Mouse (Mus musculus): Measurements from ENCODE around the gene Sec23a.
"Not testable (repeated sequence)": the region's sequence is repeated elsewhere in the genome, so short reads cannot be mapped to it uniquely, and the experiment has no call there.

Gene Sec23a

DNA sequence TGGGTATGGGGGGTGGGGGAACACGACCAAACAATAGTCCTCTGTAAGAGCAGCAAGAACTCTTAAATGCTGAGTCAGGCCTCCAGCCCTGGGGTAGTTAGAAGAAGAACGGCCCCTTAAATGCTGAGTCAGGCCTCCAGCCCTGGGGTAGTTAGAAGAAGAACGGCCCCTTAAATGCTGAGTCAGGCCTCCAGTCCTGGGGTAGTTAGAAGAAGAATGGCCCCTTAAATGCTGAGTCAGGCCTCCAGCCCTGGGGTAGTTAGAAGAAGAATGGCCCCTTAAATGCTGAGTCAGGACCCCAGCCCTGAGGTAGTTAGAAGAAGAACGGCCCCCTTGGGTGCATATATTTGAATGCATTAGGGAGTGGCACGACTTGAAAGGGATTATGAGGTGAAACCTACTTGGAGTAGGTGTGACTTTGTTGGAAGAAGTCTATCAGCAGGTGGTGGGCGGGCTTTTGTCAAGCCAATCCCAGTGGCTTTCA lies 30.6 kb downstream of the Sec23a start:
- DNase-seq (ENCODE audit: low spot score): not testable (repeated sequence)

DNA sequence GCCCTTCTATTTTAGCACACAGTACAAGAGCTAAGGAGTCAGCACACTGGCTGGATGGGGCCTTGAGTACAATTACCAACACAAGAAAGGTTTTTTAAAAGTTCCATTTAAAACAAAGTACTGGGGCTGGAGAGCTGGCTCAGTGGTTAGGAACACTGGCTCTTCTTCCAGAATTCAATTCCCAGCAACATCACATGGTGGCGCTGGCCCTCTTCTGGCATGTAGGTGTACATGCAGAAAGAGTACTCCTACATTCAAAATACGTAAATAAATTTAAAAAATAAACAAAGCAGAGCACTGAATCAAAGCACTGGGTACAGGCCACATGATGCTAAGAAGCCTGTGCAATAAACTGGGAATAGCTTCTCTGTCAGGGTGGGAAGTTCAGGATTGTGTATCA lies 34.9 kb downstream of the Sec23a start:
- no peak for DNase-seq (ENCODE audit: low spot score)

DNA sequence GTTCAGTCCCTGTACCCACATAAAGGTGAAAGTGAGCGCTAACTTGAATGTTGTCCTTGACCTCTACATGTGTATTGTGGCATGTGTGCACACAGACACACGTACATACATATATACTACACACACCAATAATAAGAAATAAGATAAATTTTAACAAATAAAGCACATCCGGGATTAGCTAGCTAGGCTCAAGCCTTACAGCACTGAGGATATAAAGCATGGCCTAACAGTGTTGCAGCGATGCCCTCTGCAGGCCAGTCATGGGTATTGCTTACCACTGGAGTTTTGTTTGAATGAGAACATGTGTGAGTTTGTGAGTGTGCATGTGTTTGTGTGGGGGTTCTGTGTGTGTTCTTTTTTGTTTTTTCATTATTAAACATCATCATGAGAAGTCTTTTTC lies 47.2 kb downstream of the Sec23a start:
- no peak for DNase-seq (ENCODE audit: low spot score)

DNA sequence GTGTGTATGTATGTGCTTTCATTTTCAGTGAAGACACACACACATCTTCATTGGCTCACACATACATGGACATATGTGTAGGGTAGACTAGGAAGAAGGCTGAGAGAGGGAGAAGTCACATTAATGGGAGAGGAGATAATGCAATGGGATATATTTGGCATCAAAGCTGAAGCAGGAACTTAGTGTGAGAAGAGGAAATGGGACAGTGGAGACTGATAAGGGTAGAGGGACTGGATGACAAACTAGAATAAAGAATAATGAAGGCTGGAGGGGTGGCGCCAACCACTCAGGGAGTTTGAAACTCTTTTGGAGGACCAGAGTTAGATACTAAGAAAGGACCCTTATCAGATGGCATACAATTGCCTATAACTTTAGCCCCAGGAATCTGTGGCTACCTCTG lies 51.0 kb downstream of the Sec23a start:
- DNase-seq (ENCODE audit: low spot score): no peak

DNA sequence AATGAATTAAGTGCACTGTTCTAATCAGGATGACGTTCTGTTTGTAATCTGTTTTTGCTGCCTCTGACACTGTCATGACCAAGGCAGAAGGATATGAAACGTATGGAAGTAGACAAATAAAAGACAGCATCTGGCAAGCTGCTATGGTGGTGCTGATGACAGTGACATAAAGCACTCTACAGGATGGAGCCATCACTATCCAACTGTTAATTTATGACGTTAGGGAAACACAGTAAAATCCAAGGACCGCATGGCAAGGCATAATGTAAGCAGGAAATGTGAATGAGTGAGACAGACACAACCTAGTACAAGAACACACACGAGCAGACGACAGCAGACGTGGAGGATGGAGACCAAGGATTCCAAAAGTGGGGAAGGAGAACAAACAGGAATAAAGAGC lies 55.2 kb downstream of the Sec23a start:
- no peak for DNase-seq (ENCODE audit: low spot score)

DNA sequence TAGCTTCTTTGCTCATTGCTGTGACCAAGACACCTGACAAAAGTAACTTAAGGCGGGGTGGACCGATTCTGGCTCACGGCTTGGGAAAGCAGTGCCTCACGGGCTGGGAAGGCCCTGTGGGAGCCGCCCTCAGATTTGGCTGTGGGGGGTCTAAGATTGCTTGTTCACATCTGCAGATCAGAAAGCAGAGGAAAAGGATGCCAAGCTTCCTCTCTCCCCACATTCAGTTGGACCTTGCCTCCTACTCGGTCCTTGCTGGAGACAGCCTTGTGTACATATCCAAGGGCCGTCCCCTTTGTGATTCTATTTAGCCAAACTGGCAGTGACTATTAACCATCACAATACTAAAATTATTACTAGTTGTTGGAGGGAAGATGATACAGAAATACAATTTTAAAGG lies 55.7 kb downstream of the Sec23a start:
- DNase-seq (ENCODE audit: low spot score): no peak

DNA sequence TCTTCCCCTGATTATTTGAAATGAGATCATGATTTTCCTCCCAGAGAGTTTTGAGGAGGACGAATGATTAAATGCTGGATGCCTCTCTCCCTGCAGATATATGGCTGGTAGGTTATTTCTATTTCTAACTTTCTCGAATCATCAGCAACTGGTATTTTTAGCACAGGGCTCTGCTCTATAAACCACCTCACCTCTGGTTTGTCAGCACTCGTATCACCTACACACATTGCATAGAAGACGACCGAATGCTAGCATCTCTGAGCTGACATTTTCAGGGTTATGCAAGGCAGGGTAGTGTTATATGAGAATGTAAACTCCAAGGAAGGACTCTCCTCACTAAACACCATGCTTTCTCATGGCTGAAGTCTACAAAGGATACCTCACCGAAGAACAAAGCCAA lies 63.9 kb downstream of the Sec23a start:
- no peak for DNase-seq (ENCODE audit: low spot score)

DNA sequence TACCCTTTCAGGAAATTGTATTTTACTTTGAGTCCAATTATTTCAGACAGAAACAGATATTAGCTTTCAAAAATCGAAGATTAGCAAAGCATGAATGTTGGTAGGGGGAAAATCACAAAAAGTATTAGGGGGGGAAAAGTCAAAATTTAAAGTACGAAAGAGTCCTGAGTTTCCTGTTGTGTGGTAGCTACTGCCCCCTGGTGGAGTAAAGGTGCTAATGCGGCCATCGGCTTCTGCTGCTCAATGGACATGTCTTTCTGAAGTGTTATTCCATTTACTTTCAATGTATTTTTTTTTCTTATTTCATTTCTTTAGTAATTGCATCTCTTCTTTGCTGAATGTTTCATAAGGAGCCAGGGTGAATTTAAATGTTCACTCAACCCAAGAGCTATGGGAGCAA lies 64.6 kb downstream of the Sec23a start:
- peak; percentile 16 for DNase-seq (ENCODE audit: low spot score)

DNA sequence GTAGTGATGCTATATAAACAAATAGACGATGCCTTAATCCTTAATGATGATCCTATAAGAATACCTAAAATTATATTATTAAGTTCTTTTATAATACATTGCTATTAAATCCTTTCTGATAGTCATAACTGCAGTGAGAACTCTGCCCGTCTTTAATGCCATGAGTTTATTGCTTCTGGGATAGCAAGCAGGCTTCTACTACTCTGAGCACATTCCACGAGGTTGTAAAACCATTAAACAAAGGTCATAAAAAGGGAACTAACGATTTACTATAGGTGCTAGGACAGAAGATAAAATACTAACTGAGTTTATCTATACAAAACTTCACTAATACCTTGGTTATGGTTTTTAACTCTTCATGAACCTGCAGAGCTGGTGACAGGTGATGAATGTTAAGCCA lies 69.3 kb downstream of the Sec23a start:
- no peak for DNase-seq (ENCODE audit: low spot score)

DNA sequence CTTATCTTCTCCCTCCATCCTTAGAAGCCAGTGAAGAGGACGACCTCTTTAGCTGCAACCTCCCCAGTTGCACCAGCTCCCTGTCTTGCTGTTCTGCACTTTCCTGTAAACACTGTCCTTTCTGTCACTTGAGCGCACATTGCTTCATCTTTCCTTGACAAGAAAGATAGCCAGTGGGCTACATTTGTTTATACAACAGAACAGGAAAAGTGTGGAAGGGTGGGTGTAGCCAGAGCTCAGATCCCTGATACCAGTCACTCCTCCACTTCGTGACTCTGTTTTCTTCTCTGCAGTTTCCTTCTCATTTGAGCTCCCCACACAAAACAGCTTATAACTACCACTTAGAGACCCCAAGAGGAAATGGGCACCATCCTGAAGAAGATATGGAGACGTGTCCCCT lies 77.2 kb downstream of the Sec23a start:
- DNase-seq (ENCODE audit: low spot score): no peak

DNA sequence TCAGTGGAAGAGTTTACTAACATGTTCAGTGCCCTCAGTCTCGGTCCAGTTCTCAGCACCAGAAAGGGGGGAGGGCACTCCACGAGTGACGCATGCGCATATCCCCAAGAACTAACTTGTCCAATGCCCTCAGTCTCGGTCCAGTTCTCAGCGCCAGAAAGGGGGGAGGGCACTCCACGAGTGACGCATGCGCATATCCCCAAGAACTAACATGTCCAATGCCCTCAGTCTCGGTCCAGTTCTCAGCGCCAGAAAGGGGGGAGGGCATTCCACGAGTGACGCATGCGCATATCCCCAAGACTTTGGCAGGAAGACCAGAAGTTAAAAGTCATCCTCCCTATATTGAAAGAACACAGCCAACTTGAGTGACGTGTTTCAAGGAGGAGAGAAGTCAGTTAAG lies 86.8 kb downstream of the Sec23a start:
- no peak for DNase-seq (ENCODE audit: low spot score)

DNA sequence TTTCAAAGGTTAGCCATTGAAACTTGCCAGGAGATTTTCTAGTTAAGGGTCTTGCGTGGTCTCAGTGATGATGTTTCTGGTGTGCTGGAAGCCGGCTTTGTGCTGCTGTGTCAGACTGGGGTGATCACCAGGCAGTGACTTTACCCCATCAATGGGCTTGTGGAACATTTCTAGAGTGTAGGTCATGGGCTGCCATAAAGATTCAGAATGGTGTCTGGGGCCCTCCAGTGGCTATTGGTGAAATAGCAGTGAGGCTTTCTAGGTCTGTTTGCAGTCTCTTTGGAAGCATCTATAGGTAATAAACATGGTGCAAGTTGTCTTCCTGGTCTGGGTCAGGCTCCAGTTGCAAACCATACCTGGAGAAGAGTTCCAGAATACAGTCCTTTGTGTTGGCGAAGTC lies 87.8 kb downstream of the Sec23a start:
- no peak for DNase-seq (ENCODE audit: low spot score)

DNA sequence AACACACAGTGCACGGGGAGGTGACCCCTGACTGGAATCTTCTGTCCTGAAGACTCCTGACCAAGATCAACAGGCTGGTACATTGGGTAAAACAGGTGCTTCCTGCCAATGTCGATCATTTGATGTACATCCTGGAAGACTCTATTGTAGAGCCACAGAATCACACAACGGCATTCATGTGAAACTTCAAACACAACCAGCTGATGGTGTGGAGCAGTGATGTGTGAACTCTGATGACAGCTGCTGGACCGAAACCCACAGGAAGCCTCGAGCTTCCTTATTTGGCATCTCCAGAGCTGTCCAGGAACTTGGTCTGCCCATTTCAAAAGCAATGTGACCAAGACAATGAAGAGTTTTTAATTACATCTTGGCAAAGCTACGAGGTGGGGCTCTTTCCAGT lies 91.0 kb downstream of the Sec23a start:
- no peak for DNase-seq (ENCODE audit: low spot score)

DNA sequence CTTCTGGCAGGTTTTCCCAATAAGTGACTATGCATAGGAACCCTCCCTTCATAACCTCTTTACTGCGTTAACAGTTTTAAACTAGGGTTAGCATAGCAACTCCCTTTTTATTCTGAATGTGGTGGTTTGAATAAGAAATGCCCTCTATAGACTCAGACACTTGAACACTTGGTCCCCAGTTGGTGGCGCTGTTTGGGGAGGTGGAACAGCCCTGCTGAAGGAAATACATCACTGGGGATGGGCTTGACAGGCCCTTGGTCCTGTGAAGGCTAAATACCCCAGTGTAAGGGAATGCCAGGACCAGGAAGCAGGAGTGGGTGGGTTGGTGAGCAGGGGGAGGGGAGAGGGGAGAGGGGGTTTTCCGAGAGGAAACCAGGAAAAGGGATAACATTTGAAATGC lies 92.3 kb downstream of the Sec23a start:
- no peak for DNase-seq (ENCODE audit: low spot score)

DNA sequence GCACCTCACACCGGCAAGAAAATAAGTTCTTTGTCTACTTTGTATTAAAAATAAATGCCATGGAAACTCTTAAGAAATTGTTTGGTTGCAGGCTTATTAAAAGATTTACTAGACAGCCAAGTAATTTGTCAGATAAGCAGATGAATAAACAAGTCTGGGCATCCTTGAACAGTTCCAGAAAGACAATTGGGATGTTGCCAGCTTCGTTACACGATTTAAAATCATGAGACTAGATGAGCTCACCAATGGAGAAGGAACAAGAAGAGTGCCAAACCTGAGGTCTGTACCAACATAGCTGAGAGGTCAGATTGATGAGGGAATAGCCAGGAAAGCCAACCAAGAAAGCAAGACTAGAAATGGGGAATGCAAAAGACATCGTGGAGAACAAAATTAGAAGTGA lies 102.0 kb downstream of the Sec23a start:
- no peak for DNase-seq (ENCODE audit: low spot score)

Measured in ovary, postnatal 10 days (tissue).